In the genomic region with DNA sequence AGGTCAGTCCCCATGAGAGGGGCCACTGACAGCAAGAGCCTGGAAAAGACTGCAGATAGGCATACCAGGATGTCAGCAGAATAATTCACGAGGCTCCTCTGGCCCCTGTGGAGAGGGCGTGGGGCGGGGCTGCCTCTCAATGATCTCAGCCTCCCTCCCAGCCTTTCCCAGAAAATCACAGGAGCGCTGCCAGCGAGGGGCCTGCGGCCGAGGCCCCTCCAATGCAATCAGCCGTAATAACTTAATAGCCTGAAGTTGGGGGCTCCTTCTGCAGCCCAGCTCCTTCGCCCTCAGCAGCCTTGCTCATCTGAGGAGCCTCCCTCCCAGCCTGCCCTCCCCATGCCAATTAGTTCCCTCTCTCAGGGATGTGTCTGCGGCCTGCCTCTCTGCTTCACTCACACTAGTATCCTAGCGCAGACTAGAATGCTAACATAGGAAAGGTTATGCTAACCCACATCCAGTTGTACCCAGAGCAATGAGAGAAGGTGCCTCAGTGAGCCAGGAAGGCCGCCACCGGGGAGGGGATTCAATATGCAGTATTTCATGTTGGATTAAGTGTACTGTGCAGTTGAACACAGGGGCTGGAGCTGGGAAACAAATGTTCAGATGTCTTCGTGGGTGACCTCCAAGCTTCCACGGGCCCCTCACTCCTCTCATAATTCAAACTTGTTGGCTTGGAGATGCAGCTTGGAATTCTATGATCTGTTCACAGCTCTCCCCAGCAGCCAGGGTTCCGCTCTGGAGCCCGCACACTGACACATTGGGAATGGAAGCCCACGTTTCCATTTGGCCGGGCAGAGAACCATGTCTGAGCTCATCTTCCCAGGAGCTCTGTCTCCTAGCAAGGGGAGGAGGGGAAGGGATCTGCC, we compare ENCODE assay signal across 7 mouse cellular contexts.
A peak's percentile ranks its signal among the peaks of the same experiment; 100 is the strongest.
DNase-seq lines count a peak whose midpoint lies in the region; ATAC-seq and TF ChIP-seq lines count a peak whose summit lies in the region.

No protein-coding gene starts in this region.

- H3K4me3 ChIP-seq in ES-Bruce4 (ENCODE audit: low read depth, low read length): no peak overlapping the region
- H3K4me3 ChIP-seq in midbrain, embryonic 10.5 days: no peak overlapping the region

- no peaks in the 10 kb centered on the region for H3K36me3 ChIP-seq in ES-Bruce4 (ENCODE audit: control insufficient read depth, insufficient read depth, low read length, poor library complexity, severe bottlenecking)
- H3K36me3 ChIP-seq in midbrain, embryonic 10.5 days: no peaks in the 10 kb centered on the region

- no peaks in the 10 kb centered on the region for H3K27me3 ChIP-seq in ES-Bruce4 (ENCODE audit: control insufficient read depth, insufficient read depth, low read length, poor library complexity, severe bottlenecking)
- H3K27me3 ChIP-seq in midbrain, embryonic 10.5 days (ENCODE audit: low read depth, poor library complexity, severe bottlenecking): no peaks in the 10 kb centered on the region

- no peak for TF ChIP-seq POLR2A in ES-Bruce4 (IDR thresholded peaks at IDR 0.05; ENCODE audit: insufficient read depth, low read length)

- H3K9ac ChIP-seq in ES-Bruce4 (ENCODE audit: low read depth, poor library complexity, severe bottlenecking): peak overlapping the region; percentile 9

- 44% methylated on average over 19 of the region's 19 CpGs for WGBS in midbrain, embryonic 10.5 days

- no peak for TF ChIP-seq EP300 in ES-Bruce4 (IDR thresholded peaks at IDR 0.05; ENCODE audit: insufficient read depth, low read depth, low read length)

- no peak overlapping the region for H3K27ac ChIP-seq in ES-Bruce4 (ENCODE audit: insufficient read depth, low read length)
- peak overlapping the region; percentile 75 for H3K27ac ChIP-seq in midbrain, embryonic 10.5 days (replicated peaks)

- no peak for ATAC-seq in erythroid progenitor cell, adult 5-6 weeks (replicated peaks; ENCODE audit: low FRiP score, poor library complexity, severe bottlenecking)

- peak; percentile 56 for DNase-seq in R1 (ENCODE audit: low read depth, low spot score)
- peak; percentile 28 to 36 for DNase-seq in gastrocnemius, adult 8-10 months (ENCODE audit: low spot score in 2 of 2)
- DNase-seq in midbrain, embryonic 10.5 days (ENCODE audit: low spot score): peak; percentile 41
- no peak for DNase-seq in right cerebral cortex, postnatal 36 days (ENCODE audit: low spot score in 2 of 2)
- no peak for DNase-seq in c-Kit-positive CD71-positive TER-119-positive erythroid progenitor cells, embryonic 14.5 days (ENCODE audit: low spot score)

- H3K9me3 ChIP-seq in ES-Bruce4 (replicated peaks; ENCODE audit: control insufficient read depth, insufficient read depth, low read length, poor library complexity, severe bottlenecking): no peaks in the 10 kb centered on the region
- H3K9me3 ChIP-seq in midbrain, embryonic 10.5 days (replicated peaks): peaks cover 13% of the 10 kb centered on the region

- H3K4me1 ChIP-seq in ES-Bruce4 (ENCODE audit: control insufficient read depth, insufficient read depth, low read length): no peaks in the 10 kb centered on the region
- peaks cover 22% of the 10 kb centered on the region for H3K4me1 ChIP-seq in midbrain, embryonic 10.5 days

- no peak for TF ChIP-seq CTCF in ES-Bruce4 (IDR thresholded peaks at IDR 0.05; ENCODE audit: low read depth, low read length)

Comparison
In these comparisons a context has a peak if more than half of its experiments do, and no peak if none do; other contexts are left out.
1. DNase-seq: peak in R1 (single experiment), gastrocnemius, adult 8-10 months (2 of 2) and midbrain, embryonic 10.5 days (single experiment); none in right cerebral cortex, postnatal 36 days (0 of 2) and c-Kit-positive CD71-positive TER-119-positive erythroid progenitor cells, embryonic 14.5 days (single experiment).